Mouse (Mus musculus) liver, adult 2 months (tissue): ENCODE results near the gene Stx4a. TPM values are rescaled to one million over a fixed set of nuclear protein-coding genes. Genes with fewer than 3 reads are reported as not detected.
A peak's percentile ranks its signal among the peaks of the same experiment; 100 is the strongest.

Source experiments
- DNase-seq: peaks from one replicate; pipeline ENCODE4 v3.0.0-alpha.2; 2011; ENCODE audit warnings: low read depth, low spot score; ENCODE audit errors: extremely low read depth
- H3K27ac ChIP-seq: fragments of 200-500 bp; replicated peaks from 2 replicates; pipeline ENCODE4 v1.5.1; 2012; ENCODE audit warnings: low read depth, mild to moderate bottlenecking, control low read depth, inconsistent platforms, low read length; ENCODE audit not compliant: insufficient read depth
- H3K27me3 ChIP-seq: fragments of 200-500 bp; 2 replicates; pipeline ENCODE4 v1.6.1; 2012; ENCODE audit warnings: mild to moderate bottlenecking, moderate library complexity, low read length, inconsistent platforms; ENCODE audit not compliant: control insufficient read depth, insufficient read depth
- H3K36me3 ChIP-seq: fragments of 200-500 bp; 2 replicates; pipeline ENCODE4 v1.6.1; 2012; ENCODE audit warnings: low read length, inconsistent platforms; ENCODE audit not compliant: control insufficient read depth, insufficient read depth
- H3K4me1 ChIP-seq: fragments of 200-500 bp; 2 replicates; pipeline ENCODE4 v1.6.1; 2011; ENCODE audit warnings: low read length; ENCODE audit not compliant: control insufficient read depth, insufficient read depth
- H3K4me3 ChIP-seq: fragments of 200-500 bp; 2 replicates; pipeline ENCODE4 v1.5.1; 2011; ENCODE audit warnings: low read depth, mild to moderate bottlenecking, control low read depth, low read length, moderate library complexity; ENCODE audit not compliant: insufficient read depth
- H3K79me2 ChIP-seq: fragments of 200-500 bp; 2 replicates; pipeline ENCODE4 v1.6.1; 2012; ENCODE audit warnings: inconsistent platforms, mild to moderate bottlenecking, low read length, moderate library complexity; ENCODE audit not compliant: control insufficient read depth, insufficient read depth
- H3K9ac ChIP-seq: fragments of 200-500 bp; 2 replicates; pipeline ENCODE4 v1.6.1; 2012; ENCODE audit warnings: low read depth, mild to moderate bottlenecking, control low read depth, inconsistent platforms, low read length
- CTCF ChIP-seq: fragments of 200-500 bp; IDR thresholded peaks from 2 replicates; pipeline ENCODE4 v1.5.1; 2011; ENCODE audit warnings: low read depth, low read length, control low read depth
- POLR2A ChIP-seq: fragments of 200-500 bp; IDR thresholded peaks from 2 replicates; pipeline ENCODE4 v1.6.1; 2011; ENCODE audit warnings: low read length, control low read depth; ENCODE audit not compliant: insufficient read depth; ENCODE audit errors: extremely low read depth
- WGBS: fragments of 180-500 bp; shearing (Covaris S2); methylation state at CpG from one replicate; pipeline ENCODE4 v1.1.7; 2018; 5-methylcytosine and 5-hydroxymethylcytosine counted together
- polyA plus RNA-seq: library from polyadenylated mRNA; depleted of rRNA; stranded (reverse); fragments of >200 nt; gene quantifications from 2 replicates; pipeline ENCODE4 v1.2.3, GENCODE M21; 2012
- total RNA-seq: library from RNA; depleted of rRNA; stranded (reverse); fragments of >200 nt; gene quantifications from 2 replicates; pipeline ENCODE4 v1.2.3, GENCODE M21; 2014

Gene Stx4a
- total and polyA plus RNA-seq, 2 experiments, result 18.5 to 38.3 TPM

GRCm38 (mm10) chr7:127875627-127876001 lies 51.5 kb downstream of the Stx4a start:
- Histone ChIP-seq H3K9ac (peak overlapping the region; percentile 81), H3K4me3 (peak overlapping the region; percentile 94), H3K4me1 (peaks cover 6% of the 10 kb centered on the region), H3K27ac (peak overlapping the region; percentile 90), H3K36me3 (peaks cover 1% of the 10 kb centered on the region; the same call in 1 of the 2 replicates), H3K27me3 (no peaks in the 10 kb centered on the region), H3K79me2 (peaks cover 16% of the 10 kb centered on the region; the same call in 1 of the 2 replicates)
- TF ChIP-seq POLR2A (no peak), CTCF (no peak)
- WGBS, result under 1% methylated on average over 41 of the region's 43 CpGs
- peak; percentile 57 for DNase-seq

GRCm38 (mm10) chr7:127876041-127876466 lies 52.0 kb downstream of the Stx4a start, which contains the start of gene Zfp646:
Gene Zfp646, plus strand, starts transcription at chr7:127876221.
- peak within 1 kb of the TSS; percentile 94 for H3K4me3 ChIP-seq
- TF ChIP-seq POLR2A (0 out of 2 replicates have a peak, but pooled peaks have one; percentile 16), CTCF (no peak)
- H3K27me3 ChIP-seq, result no peaks in the 10 kb centered on the region
- peaks cover 2% of the 10 kb centered on the region for H3K36me3 ChIP-seq
- H3K79me2 ChIP-seq, result peaks cover 16% of the 10 kb centered on the region; the same call in 1 of the 2 replicates
- H3K27ac ChIP-seq, result peak within 1 kb of the TSS; percentile 90
- peak; percentile 80 for DNase-seq
- peaks cover 6% of the 10 kb centered on the region for H3K4me1 ChIP-seq
- WGBS, result under 1% methylated on average over 41 of the region's 41 CpGs
- H3K9ac ChIP-seq, result peak within 1 kb of the TSS; percentile 94

- peak within 1 kb of the TSS; percentile 94 for H3K9ac ChIP-seq
- no peaks in the 10 kb centered on the region for H3K27me3 ChIP-seq
- peak within 1 kb of the TSS; percentile 94 for H3K4me3 ChIP-seq
- H3K36me3 ChIP-seq, result peaks cover 7% of the 10 kb centered on the region
- peaks cover 21% of the 10 kb centered on the region for H3K79me2 ChIP-seq
- peaks cover 6% of the 10 kb centered on the region for H3K4me1 ChIP-seq
- under 1% methylated on average over 60 of the region's 60 CpGs for WGBS
- peak within 1 kb of the TSS; percentile 90 for H3K27ac ChIP-seq
- TF ChIP-seq POLR2A (peak; percentile 30; the same call in 1 of the 2 replicates), CTCF (no peak)
- DNase-seq, result peak; percentile 89
These were observed 52.6 kb downstream of the Stx4a start, which contains the start of gene Zfp668 for GRCm38 (mm10) chr7:127876467-127877348. Gene Zfp668, minus strand, starts transcription at chr7:127876828.

- H3K4me3 ChIP-seq, result no peak overlapping the region
- no peaks in the 10 kb centered on the region for H3K27me3 ChIP-seq
- peaks cover 9% of the 10 kb centered on the region for H3K4me1 ChIP-seq
- H3K36me3 ChIP-seq, result peaks cover 9% of the 10 kb centered on the region
- H3K9ac ChIP-seq, result no peak overlapping the region
- TF ChIP-seq POLR2A (no peak), CTCF (no peak)
- H3K79me2 ChIP-seq, result peaks cover 31% of the 10 kb centered on the region
- no peak overlapping the region for H3K27ac ChIP-seq
- no peak for DNase-seq
- WGBS, result 98% methylated on average over 9 of the region's 9 CpGs
These were observed 55.2 kb downstream of the Stx4a start for GRCm38 (mm10) chr7:127879301-127879700.

GRCm38 (mm10) chr7:127880431-127880830 lies 56.3 kb downstream of the Stx4a start:
- TF ChIP-seq POLR2A, result no peak
- no peak for TF ChIP-seq CTCF
- H3K4me3 ChIP-seq, result no peak overlapping the region
- DNase-seq, result no peak
- H3K9ac ChIP-seq, result no peak overlapping the region
- peaks cover 31% of the 10 kb centered on the region for H3K79me2 ChIP-seq
- H3K4me1 ChIP-seq, result peaks cover 5% of the 10 kb centered on the region; the same call in 1 of the 2 replicates
- H3K27ac ChIP-seq, result no peak overlapping the region
- H3K36me3 ChIP-seq, result peaks cover 16% of the 10 kb centered on the region
- 89% methylated on average over 12 of the region's 12 CpGs for WGBS
- H3K27me3 ChIP-seq, result no peaks in the 10 kb centered on the region
